Mouse (Mus musculus) heart, postnatal 0 days (tissue): ENCODE results near the gene Rbms1. TPM values are rescaled to one million over a fixed set of nuclear protein-coding genes. Genes with fewer than 3 reads are reported as not detected.

ENCODE experiments used
- ATAC-seq: fragments of 200-750 bp; cut with Nextera tagmentation; 2 replicates; pipeline ENCODE4 v1.8.0; 2017; ENCODE audit warnings: low read depth, moderate number of reproducible peaks, moderate library complexity; ENCODE audit not compliant: insufficient read depth
- DNase-seq: peaks from one replicate; pipeline ENCODE4 v3.0.0-alpha.2; 2016; ENCODE audit warnings: low spot score
- H3K27ac ChIP-seq: fragments of 300-500 bp; sonication (generic); 2 replicates; pipeline ENCODE4 v1.5.1; 2014; ENCODE audit warnings: low read depth, mild to moderate bottlenecking
- H3K27me3 ChIP-seq: fragments of 300-500 bp; sonication (generic); 2 replicates; pipeline ENCODE4 v1.6.1; 2014; ENCODE audit warnings: low read length, mixed read lengths; ENCODE audit not compliant: control insufficient read depth, insufficient read depth
- H3K36me3 ChIP-seq: fragments of 300-500 bp; sonication (generic); replicated peaks from 2 replicates; pipeline ENCODE4 v1.6.1; 2014; ENCODE audit warnings: low read length, mixed read lengths; ENCODE audit not compliant: control insufficient read depth, insufficient read depth
- H3K4me1 ChIP-seq: fragments of 300-500 bp; sonication (generic); 2 replicates; pipeline ENCODE4 v1.6.1; 2014; ENCODE audit warnings: antibody characterized with exemption; ENCODE audit not compliant: control insufficient read depth, insufficient read depth
- H3K4me2 ChIP-seq: fragments of 300-500 bp; sonication (generic); 2 replicates; pipeline ENCODE4 v1.6.1; 2014; ENCODE audit warnings: low read depth, mild to moderate bottlenecking, low read length, moderate library complexity
- H3K4me3 ChIP-seq: fragments of 300-500 bp; sonication (generic); 2 replicates; pipeline ENCODE4 v1.5.1; 2014; ENCODE audit warnings: low read depth, low read length
- H3K9ac ChIP-seq: fragments of 300-500 bp; sonication (generic); replicated peaks from 2 replicates; pipeline ENCODE4 v1.6.1; 2014; ENCODE audit warnings: low read depth, low read length, mixed read lengths
- H3K9me3 ChIP-seq: fragments of 300-500 bp; sonication (generic); replicated peaks from 2 replicates; pipeline ENCODE4 v1.6.1; 2016; ENCODE audit warnings: low read length; ENCODE audit not compliant: control insufficient read depth
- CTCF ChIP-seq: IDR thresholded peaks from 2 replicates; pipeline ENCODE4 v1.5.1; 2016; ENCODE audit warnings: antibody characterized with exemption, control low read depth, low read depth
- EP300 ChIP-seq: IDR thresholded peaks from 2 replicates; pipeline ENCODE4 v1.6.1; 2016; ENCODE audit warnings: antibody characterized with exemption, low read depth
- WGBS: fragments of 180-500 bp; shearing (Covaris S2); extraction: QIAGEN DNeasy Blood & Tissue Kit; methylation state at CpG from one replicate; pipeline ENCODE4 v1.1.7; 2014; 5-methylcytosine and 5-hydroxymethylcytosine counted together
- polyA plus RNA-seq: library from polyadenylated mRNA; unstranded; fragments of >200 nt; fragmentation: Nextera tagmentation; extraction: Ambion mirVana; gene quantifications from 2 replicates; pipeline ENCODE4 v1.2.1, GENCODE M21; 2015
- total RNA-seq: library from RNA; depleted of rRNA; stranded (reverse); fragments of >200 nt; gene quantifications from 2 replicates; pipeline ENCODE4 v1.2.3, GENCODE M21; 2014; ENCODE audit warnings: low replicate concordance; rRNA removed

The Rbms1 gene
- total and polyA plus RNA-seq, 2 experiments from 2014 or later = 52.8 to 56.2 TPM

DNA sequence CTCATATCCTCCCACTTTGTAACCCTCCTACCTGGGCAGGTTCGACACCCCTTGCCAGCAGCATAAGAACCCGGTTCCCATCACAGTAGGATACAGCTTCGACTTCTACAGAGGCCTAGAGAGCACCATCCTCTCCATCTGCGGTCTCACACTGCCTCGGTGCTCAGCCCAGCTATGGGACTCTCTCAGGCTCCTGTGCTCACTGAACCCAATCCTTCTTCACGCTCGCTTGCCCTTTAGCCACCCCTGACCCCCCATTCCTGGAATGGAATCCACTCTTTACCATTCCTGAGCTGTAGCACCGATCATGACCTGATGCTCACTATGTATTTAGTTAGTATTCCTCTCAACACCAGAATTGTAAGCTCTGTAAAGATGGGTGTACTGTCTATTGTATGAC is 257.6 kb downstream of the Rbms1 start:
- Histone ChIP-seq H3K9me3 (no peaks in the 10 kb centered on the region), H3K4me3 (no peak overlapping the region), H3K27ac (no peak overlapping the region), H3K4me2 (no peak overlapping the region), H3K36me3 (no peaks in the 10 kb centered on the region), H3K9ac (no peak overlapping the region), H3K27me3 (no peaks in the 10 kb centered on the region), H3K4me1 (peaks cover 19% of the 10 kb centered on the region)
- TF ChIP-seq CTCF = no peak
- no peak for TF ChIP-seq EP300
- DNase-seq = no peak
- 94% methylated on average over 8 of the region's 8 CpGs for WGBS
- no peak for ATAC-seq

DNA sequence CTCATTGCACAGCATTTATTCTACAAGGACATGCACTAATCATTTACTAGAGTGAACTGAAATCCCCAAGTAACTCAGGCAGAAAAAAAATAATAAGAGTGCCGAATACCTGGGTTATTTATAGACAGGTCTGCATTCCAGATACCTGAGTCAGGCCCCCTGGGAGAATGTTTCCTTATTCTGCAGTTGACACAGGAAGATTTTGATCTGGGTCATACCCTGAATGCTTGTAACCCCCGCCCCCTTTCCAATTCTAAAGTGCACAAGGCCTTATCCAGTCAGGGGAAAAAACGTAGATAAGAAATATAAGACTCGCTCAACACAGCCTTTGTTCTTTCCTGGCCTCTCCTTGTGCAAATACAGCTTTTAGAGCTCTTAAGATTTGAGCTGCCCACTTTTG is 259.7 kb downstream of the Rbms1 start:
- Histone ChIP-seq H3K4me3 (no peak overlapping the region), H3K9ac (no peak overlapping the region), H3K36me3 (no peaks in the 10 kb centered on the region), H3K4me2 (no peak overlapping the region), H3K27ac (peak overlapping the region; percentile 79), H3K27me3 (no peaks in the 10 kb centered on the region), H3K4me1 (peaks cover 29% of the 10 kb centered on the region), H3K9me3 (no peaks in the 10 kb centered on the region)
- WGBS = 10% methylated on average over 4 of the region's 4 CpGs
- ATAC-seq = peak; percentile 55; the same call in 1 of the 2 replicates
- peak; percentile 50; the same call in 1 of the 2 replicates for TF ChIP-seq EP300
- no peak for TF ChIP-seq CTCF
- DNase-seq = peak; percentile 53

DNA sequence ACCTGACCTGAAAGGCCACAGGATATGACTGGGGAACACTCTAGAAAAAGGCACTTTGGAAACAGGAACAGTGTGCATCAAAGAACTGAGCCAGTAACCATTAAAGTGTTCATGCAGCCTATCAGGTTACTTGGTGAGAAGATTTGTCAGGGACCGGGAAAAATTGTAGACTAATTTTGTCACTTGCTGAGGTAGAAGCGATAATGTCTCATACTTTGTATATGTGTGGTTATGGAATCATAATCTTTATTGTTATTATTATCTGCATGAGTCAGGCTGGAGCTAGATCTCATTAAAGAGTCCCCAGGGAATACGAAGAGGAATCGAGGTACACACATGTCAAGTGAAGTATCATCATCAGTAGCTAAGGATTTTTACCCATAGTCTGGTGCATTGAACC is 262.0 kb downstream of the Rbms1 start:
- H3K4me1 ChIP-seq = peaks cover 37% of the 10 kb centered on the region
- no peak for ATAC-seq
- H3K9me3 ChIP-seq = no peaks in the 10 kb centered on the region
- no peaks in the 10 kb centered on the region for H3K36me3 ChIP-seq
- WGBS = 77% methylated on average over 4 of the region's 4 CpGs
- H3K27ac ChIP-seq = no peak overlapping the region
- H3K4me2 ChIP-seq = no peak overlapping the region
- no peak for DNase-seq
- H3K9ac ChIP-seq = no peak overlapping the region
- no peaks in the 10 kb centered on the region for H3K27me3 ChIP-seq
- TF ChIP-seq EP300 (no peak), CTCF (no peak)
- no peak overlapping the region for H3K4me3 ChIP-seq

Other genes starting within 250 kb of the Rbms1 start
- gene Itgb6, start 240.5 kb downstream of the Rbms1 start, total RNA-seq = 1.7 and 2.4 TPM in 2 replicates
- 0.51 and 0.71 TPM in 2 replicates for gene Itgb6, start 240.5 kb downstream of the Rbms1 start, polyA plus RNA-seq